Mouse (Mus musculus): ENCODE results near the gene Asgr1. TPM values are rescaled to one million over a fixed set of nuclear protein-coding genes. Genes with fewer than 3 reads are reported as not detected.
"Not testable (repeated sequence)": the region's sequence is repeated elsewhere in the genome, so short reads cannot be mapped to it uniquely, and the experiment has no call there.

The Asgr1 gene
- polyA plus RNA-seq (2017; shearing (Covaris generic)): not detected

DNA sequence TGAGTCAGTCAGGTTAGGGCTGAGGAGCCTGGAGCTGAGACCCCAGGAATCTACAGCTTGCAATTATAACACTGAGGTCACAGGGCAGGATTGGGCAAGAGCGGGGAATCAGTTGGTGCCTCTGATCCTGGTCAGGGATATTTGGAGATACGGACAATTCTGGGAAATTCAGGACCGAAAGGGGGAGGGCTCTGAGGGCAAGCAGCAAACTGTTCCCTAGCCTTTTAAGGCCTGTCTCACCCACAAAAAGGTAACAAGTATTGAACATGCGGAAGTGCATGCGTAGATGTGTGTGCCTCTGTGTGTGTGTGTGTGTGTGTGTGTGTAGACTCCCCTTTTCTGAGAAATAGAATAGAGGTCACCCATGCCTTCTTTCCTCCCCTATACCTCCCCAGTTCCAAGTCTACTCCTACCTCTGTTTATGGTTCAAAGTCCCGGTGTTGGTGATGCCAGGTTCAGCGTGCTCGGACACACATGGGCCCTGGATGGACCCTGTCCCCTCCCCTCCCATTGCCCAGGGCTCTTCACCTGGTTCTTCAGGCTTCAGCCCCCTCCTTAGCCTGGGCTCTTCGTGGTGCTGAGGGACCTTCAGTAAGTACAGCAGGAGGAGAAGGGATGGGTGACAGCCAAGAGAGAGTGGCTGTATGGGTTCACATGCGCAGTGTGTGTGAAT lies at the start of gene Asgr1:
Gene Asgr1, plus strand, starts transcription at position 188 of the 673 bp plus-strand sequence.
- no peak for ATAC-seq

DNA sequence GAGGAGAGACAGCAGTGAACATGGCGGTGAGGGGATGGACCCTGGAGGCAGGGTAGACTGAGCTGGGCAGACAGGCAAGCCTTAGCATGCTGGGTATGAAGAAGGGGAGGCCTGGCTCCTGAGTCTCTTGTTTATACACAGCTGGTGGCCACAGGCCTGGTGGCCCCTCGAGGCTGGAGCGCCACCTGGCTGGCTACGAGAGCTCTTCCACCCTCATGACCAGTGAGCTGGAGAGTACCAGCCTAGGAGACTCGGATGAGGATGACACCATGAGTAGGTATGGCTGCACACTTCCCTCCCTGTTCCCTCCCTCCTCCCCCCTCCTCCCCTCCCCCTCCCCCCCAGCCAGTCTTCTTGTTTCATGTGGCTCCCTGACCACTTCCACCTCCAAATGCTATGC lies 48.4 kb upstream of the Asgr1 start:
- peak; percentile 37 for ATAC-seq

- no peak for ATAC-seq
These were observed 43.9 kb upstream of the Asgr1 start for GRCm38 (mm10) chr11:70010033-70010432.

DNA sequence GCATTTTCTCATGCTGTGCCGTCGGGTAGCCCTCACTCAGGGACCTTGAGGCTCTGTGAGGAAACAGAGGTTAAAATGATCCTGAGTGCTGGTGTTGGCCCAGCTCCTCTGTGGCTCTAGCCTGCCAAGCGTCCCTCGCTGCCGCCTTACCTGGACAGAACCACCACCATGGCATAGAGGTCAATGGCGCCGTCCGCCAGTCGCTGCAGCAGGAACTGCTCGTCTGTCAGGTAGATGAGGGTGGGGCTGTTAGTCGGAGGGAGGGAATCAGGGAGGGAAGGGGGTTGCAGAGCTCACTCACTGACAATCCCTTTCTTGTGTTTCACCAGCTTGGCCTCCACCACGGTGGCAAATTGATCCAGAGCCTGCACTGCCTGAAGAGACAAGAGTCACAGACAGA lies 43.3 kb upstream of the Asgr1 start:
- no peak for ATAC-seq

GRCm38 (mm10) chr11:70010961-70011360 lies 42.9 kb upstream of the Asgr1 start:
- ATAC-seq: no peak

- no peak for ATAC-seq
These were observed 41.0 kb upstream of the Asgr1 start for GRCm38 (mm10) chr11:70012931-70013330.

DNA sequence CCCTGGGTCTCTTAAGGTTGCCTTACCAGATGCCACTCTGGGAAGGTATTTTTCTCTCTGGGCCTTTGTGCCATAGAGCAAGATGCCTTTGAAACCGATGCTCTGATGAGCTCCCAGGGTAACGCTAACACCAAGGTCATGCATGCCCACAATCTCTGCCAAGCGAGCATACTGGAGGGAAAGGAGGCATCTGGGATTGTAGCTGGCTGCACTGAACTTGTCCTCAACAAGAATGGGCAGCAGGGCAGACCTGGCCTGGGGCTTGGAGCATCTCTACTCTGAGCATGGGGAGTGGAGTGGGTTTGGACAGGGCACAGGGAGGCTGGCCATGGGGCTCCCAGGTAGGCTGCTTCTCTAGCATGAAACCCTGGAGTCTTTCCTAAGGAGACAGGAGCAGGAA lies 40.5 kb upstream of the Asgr1 start:
- ATAC-seq: no peak

- no peak for ATAC-seq
These were observed 39.8 kb upstream of the Asgr1 start for GRCm38 (mm10) chr11:70014051-70014450.

- peak; percentile 67 for ATAC-seq
These were observed 38.9 kb upstream of the Asgr1 start, which contains the start of gene Acadvl for GRCm38 (mm10) chr11:70014880-70015558. Gene Acadvl (minus strand): TSS chr11:70015411.

- ATAC-seq: no peak
These were observed 38.2 kb upstream of the Asgr1 start for GRCm38 (mm10) chr11:70015677-70016076.

DNA sequence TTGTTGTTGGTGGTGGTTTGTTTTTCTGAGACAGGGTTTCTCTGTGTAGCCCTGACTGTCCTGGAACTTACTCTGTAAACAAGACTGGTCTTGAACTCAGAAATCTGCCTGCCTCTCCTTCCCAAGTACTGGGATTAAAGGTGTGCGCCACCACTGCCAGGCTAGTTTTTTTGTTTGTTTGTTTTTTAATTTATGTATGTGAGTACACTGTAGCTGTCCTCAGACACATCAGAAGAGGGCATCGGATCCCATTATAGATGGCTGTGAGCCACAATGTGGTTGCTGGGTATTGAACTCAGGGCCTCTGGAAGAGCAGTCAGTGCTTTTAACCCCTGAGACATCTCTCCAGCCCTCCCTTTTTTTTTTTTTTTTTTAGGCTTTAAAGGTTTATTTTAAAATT lies 37.7 kb upstream of the Asgr1 start:
- not testable (repeated sequence) for ATAC-seq

DNA sequence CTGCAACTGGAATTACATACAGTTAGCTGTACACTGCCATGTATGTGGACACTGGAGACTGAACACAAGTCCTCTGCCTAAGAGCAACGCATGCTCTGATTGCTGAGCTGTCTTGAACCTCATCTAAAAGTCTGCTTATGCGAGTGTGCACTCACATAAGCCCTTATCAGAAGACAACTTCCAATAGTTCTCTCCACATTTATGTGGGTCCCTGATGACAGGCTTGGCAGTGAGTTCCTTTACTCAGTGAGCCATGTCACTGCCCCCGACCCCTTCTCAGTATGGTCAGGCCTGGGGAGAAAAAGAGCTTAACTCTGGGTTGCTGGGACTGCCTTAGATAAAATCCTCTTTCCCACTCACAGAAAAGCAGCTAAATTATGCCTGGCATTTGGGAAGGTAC lies 37.2 kb upstream of the Asgr1 start, which contains the start of gene Dlg4:
Gene Dlg4, plus strand, starts transcription at position 274 of the 400 bp plus-strand sequence.
- no peak for ATAC-seq

GRCm38 (mm10) chr11:70017199-70017767 lies 36.6 kb upstream of the Asgr1 start:
- ATAC-seq: no peak

GRCm38 (mm10) chr11:70018131-70018990 lies 35.5 kb upstream of the Asgr1 start:
- no peak for ATAC-seq

- ATAC-seq: no peak
These were observed 34.3 kb upstream of the Asgr1 start for GRCm38 (mm10) chr11:70019495-70020021.

DNA sequence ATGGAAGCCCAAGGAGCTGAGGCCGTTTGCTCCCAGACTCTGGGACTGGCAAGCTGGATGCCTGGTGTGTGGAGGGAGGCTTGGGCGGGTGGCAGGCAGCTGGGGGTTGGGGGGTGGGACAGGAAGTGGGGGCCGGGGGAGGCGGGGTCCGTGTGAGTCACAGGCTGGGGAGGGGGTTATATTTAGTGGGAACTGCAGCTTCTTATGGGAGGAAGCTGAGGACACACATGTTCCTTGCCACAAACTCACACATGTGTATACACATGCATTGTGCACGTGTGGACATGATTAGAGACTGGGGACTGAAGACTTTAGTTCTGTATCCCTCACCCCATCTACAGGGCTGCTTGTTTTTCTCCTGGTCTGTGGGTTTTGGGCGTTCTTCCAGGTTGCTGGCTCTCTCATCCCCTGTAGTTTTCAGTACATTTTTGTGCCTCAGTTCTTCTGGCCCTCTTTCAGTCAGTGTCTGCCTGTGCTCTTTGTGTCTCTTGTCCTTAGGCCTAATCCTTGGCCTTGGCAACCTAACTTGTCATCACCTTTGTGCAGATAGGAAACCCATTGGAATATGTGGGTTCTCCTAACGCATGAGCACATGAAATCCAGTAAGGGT lies 33.8 kb upstream of the Asgr1 start:
- ATAC-seq: no peak

DNA sequence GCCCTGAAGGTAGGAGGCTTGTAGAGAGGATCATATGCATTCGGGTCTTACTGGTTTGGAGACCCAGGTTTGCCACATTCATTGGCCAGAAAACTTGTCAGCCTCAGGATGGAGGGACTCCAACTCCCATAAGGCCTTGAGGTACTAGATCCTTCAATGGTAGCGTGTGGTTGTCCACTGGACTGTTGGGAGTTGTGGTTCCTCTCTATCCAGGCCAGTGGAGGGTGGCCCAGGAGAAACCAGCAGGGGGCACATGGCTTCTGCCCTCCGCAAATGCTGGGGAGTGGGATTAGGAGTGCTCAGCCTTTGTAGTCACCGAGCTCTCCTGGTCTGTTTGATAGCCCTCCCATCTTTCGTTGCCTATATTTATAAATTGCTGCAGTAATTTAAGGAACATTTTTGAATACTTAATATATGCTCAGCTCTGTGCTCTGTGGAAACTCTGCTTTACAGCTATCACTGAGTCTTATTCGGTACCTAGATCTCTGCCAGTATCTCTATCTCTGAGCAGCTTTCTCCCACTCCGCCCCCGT lies 33.1 kb upstream of the Asgr1 start:
- peak; percentile 70 for ATAC-seq

GRCm38 (mm10) chr11:70021264-70022132 lies 32.4 kb upstream of the Asgr1 start:
- peak; percentile 67 for ATAC-seq

- no peak for ATAC-seq
These were observed 30.3 kb upstream of the Asgr1 start for GRCm38 (mm10) chr11:70023481-70024150.

GRCm38 (mm10) chr11:70024151-70024514 lies 29.8 kb upstream of the Asgr1 start:
- ATAC-seq: no peak
